Mouse (Mus musculus) brain, adult 2 months (tissue): ENCODE data around the gene Lgals4.
A peak's percentile ranks its signal among the peaks of the same experiment; 100 is the strongest.

Experiments used
- DNase-seq: peaks from one replicate; pipeline ENCODE4 v3.0.0; 2011; ENCODE audit warnings: low read depth, low spot score

The Lgals4 gene

GRCm38 (mm10) chr7:28833723-28834347, at the start of gene Lgals4:
Gene Lgals4, plus strand, starts transcription at chr7:28833854.
- DNase-seq, result no peak

GRCm38 (mm10) chr7:28785161-28785560, 48.5 kb upstream of the Lgals4 start:
- DNase-seq, result no peak

GRCm38 (mm10) chr7:28787884-28788283, 45.8 kb upstream of the Lgals4 start:
- DNase-seq, result no peak

- DNase-seq, result no peak
Measured at GRCm38 (mm10) chr7:28788307-28789195, 45.1 kb upstream of the Lgals4 start, which contains the start of gene Rinl. Gene Rinl, plus strand, starts transcription at chr7:28788969.

GRCm38 (mm10) chr7:28789235-28789634, 44.4 kb upstream of the Lgals4 start:
- no peak for DNase-seq

GRCm38 (mm10) chr7:28790066-28790806, 43.4 kb upstream of the Lgals4 start:
- no peak for DNase-seq

GRCm38 (mm10) chr7:28791706-28792105, 41.9 kb upstream of the Lgals4 start:
- no peak for DNase-seq

GRCm38 (mm10) chr7:28792391-28793185, 41.1 kb upstream of the Lgals4 start:
- no peak for DNase-seq

GRCm38 (mm10) chr7:28793834-28794233, 39.8 kb upstream of the Lgals4 start:
- peak; percentile 52 for DNase-seq

- no peak for DNase-seq
Measured at GRCm38 (mm10) chr7:28794496-28794895, 39.2 kb upstream of the Lgals4 start.

GRCm38 (mm10) chr7:28795832-28796231, 37.8 kb upstream of the Lgals4 start:
- DNase-seq, result no peak

- peak; percentile 92 for DNase-seq
Measured at GRCm38 (mm10) chr7:28796562-28796975, 37.1 kb upstream of the Lgals4 start.

GRCm38 (mm10) chr7:28799994-28800393, 33.7 kb upstream of the Lgals4 start:
- no peak for DNase-seq

GRCm38 (mm10) chr7:28801451-28801850, 32.2 kb upstream of the Lgals4 start:
- no peak for DNase-seq

- DNase-seq, result no peak
Measured at GRCm38 (mm10) chr7:28801901-28802670, 31.6 kb upstream of the Lgals4 start.

GRCm38 (mm10) chr7:28802846-28803588, 30.6 kb upstream of the Lgals4 start:
- DNase-seq, result peak; percentile 43

GRCm38 (mm10) chr7:28803756-28804155, 29.9 kb upstream of the Lgals4 start:
- DNase-seq, result no peak

GRCm38 (mm10) chr7:28806869-28807268, 26.8 kb upstream of the Lgals4 start:
- no peak for DNase-seq

- DNase-seq, result peak; percentile 44
Measured at GRCm38 (mm10) chr7:28807641-28808220, 25.9 kb upstream of the Lgals4 start.
